Mouse (Mus musculus) liver, embryonic 16.5 days (tissue): Measurements from ENCODE around the gene Fam13c. TPM values are rescaled to one million over a fixed set of nuclear protein-coding genes. Genes with fewer than 3 reads are reported as not detected.

Experiments
- ATAC-seq: fragments of 200-750 bp; cut with Nextera tagmentation; 2 replicates; pipeline ENCODE4 v1.8.0; 2017; ENCODE audit warnings: low read depth, mild to moderate bottlenecking, moderate number of reproducible peaks, moderate library complexity
- H3K27ac ChIP-seq: fragments of 300-500 bp; sonication (generic); 2 replicates; pipeline ENCODE4 v1.5.1; 2014; ENCODE audit warnings: mild to moderate bottlenecking, low read length
- H3K27me3 ChIP-seq: fragments of 300-500 bp; sonication (generic); 2 replicates; pipeline ENCODE4 v1.6.1; 2014; ENCODE audit warnings: low read depth, low read length, mixed read lengths; ENCODE audit not compliant: control insufficient read depth, insufficient read depth
- H3K36me3 ChIP-seq: fragments of 300-500 bp; sonication (generic); 2 replicates; pipeline ENCODE4 v1.6.1; 2014; ENCODE audit warnings: mild to moderate bottlenecking; ENCODE audit not compliant: control insufficient read depth, insufficient read depth
- H3K4me1 ChIP-seq: fragments of 300-500 bp; sonication (generic); 2 replicates; pipeline ENCODE4 v1.6.1; 2014; ENCODE audit warnings: low read depth, low read length, mixed read lengths; ENCODE audit not compliant: control insufficient read depth
- H3K4me2 ChIP-seq: fragments of 300-500 bp; sonication (generic); 2 replicates; pipeline ENCODE4 v1.6.1; 2014; ENCODE audit warnings: low read depth, low read length, mixed read lengths
- H3K4me3 ChIP-seq: fragments of 300-500 bp; sonication (generic); 2 replicates; pipeline ENCODE4 v1.5.1; 2014; ENCODE audit warnings: low read depth, mild to moderate bottlenecking, low read length
- H3K9ac ChIP-seq: fragments of 300-500 bp; sonication (generic); 2 replicates; pipeline ENCODE4 v1.6.1; 2014; ENCODE audit warnings: low read depth, low read length
- H3K9me3 ChIP-seq: fragments of 300-500 bp; sonication (generic); replicated peaks from 2 replicates; pipeline ENCODE4 v1.6.1; 2016; ENCODE audit warnings: low read length; ENCODE audit not compliant: control insufficient read depth
- WGBS: fragments of 180-500 bp; shearing (Covaris S2); extraction: QIAGEN DNeasy Blood & Tissue Kit; methylation state at CpG from one replicate; pipeline ENCODE4 v1.1.7; 2014; ENCODE audit not compliant: insufficient replicate concordance; 5-methylcytosine and 5-hydroxymethylcytosine counted together
- polyA plus RNA-seq: library from polyadenylated mRNA; unstranded; fragments of >200 nt; fragmentation: Nextera tagmentation; extraction: Ambion mirVana; gene quantifications from 2 replicates; pipeline ENCODE4 v1.2.1, GENCODE M21; 2015

The Fam13c gene
- polyA plus RNA-seq, 1 experiment from 2014 or later = 0.24 TPM

- H3K4me1 ChIP-seq = no peaks in the 10 kb centered on the region
- no peak overlapping the region for H3K4me2 ChIP-seq
- H3K9me3 ChIP-seq = no peaks in the 10 kb centered on the region
- H3K4me3 ChIP-seq = no peak overlapping the region
- no peak overlapping the region for H3K27ac ChIP-seq
- H3K9ac ChIP-seq = no peak overlapping the region
- no peaks in the 10 kb centered on the region for H3K36me3 ChIP-seq
- H3K27me3 ChIP-seq = no peaks in the 10 kb centered on the region
- WGBS = 48% methylated on average over 4 of the region's 4 CpGs
- no peak for ATAC-seq
Observed at GRCm38 (mm10) chr10:70447787-70448186, 7.5 kb downstream of the Fam13c start.

DNA sequence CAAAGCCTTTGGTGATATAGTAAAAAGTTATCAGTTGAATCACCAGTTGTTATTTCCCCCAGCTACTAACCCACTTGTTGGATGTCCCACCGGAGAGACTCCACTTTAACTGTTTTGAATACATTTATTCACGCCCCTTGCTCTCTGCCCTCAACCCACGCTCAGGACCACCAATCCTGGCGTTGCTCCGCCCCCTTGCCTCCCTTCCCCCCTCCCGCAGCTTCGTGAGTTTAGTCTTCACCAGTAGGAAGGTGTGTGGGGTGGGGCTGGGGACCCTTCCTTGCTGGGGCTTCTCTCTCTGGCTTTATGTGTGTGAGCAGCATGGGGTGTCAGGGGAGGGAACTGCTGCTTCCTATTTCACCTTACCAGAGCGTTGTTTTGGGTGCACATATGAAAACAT, 8.9 kb downstream of the Fam13c start:
- ATAC-seq = no peak
- Histone ChIP-seq H3K9ac (no peak overlapping the region), H3K27ac (no peak overlapping the region), H3K9me3 (no peaks in the 10 kb centered on the region), H3K4me3 (no peak overlapping the region), H3K4me1 (no peaks in the 10 kb centered on the region), H3K4me2 (no peak overlapping the region), H3K36me3 (no peaks in the 10 kb centered on the region), H3K27me3 (no peaks in the 10 kb centered on the region)
- 38% methylated on average over 8 of the region's 8 CpGs for WGBS

DNA sequence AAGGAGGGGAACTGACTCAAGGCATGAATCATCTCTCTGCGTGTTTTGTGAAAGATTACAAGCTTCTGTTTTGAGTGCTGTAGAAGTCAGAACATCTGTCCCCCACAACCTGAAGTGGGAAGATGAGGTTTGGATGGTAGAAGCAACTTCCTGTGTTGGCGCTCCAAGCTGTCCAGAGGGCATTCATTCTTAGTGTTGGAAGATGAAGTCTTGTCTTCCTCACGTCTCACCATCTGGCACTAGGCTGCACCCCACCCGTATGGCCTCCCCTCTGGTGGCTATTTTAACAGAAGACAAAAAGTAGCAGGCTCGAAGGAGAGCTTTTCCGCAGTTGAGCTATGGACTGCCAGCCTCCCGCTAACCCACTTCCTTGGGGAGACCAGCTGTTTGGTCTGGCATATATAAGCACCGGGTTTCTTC, 15.6 kb downstream of the Fam13c start:
- H3K9ac ChIP-seq = no peak overlapping the region
- H3K4me2 ChIP-seq = no peak overlapping the region
- no peaks in the 10 kb centered on the region for H3K27me3 ChIP-seq
- H3K27ac ChIP-seq = no peak overlapping the region
- ATAC-seq = no peak
- no peaks in the 10 kb centered on the region for H3K9me3 ChIP-seq
- 74% methylated on average over 8 of the region's 8 CpGs for WGBS
- H3K36me3 ChIP-seq = no peaks in the 10 kb centered on the region
- H3K4me1 ChIP-seq = no peaks in the 10 kb centered on the region
- no peak overlapping the region for H3K4me3 ChIP-seq

DNA sequence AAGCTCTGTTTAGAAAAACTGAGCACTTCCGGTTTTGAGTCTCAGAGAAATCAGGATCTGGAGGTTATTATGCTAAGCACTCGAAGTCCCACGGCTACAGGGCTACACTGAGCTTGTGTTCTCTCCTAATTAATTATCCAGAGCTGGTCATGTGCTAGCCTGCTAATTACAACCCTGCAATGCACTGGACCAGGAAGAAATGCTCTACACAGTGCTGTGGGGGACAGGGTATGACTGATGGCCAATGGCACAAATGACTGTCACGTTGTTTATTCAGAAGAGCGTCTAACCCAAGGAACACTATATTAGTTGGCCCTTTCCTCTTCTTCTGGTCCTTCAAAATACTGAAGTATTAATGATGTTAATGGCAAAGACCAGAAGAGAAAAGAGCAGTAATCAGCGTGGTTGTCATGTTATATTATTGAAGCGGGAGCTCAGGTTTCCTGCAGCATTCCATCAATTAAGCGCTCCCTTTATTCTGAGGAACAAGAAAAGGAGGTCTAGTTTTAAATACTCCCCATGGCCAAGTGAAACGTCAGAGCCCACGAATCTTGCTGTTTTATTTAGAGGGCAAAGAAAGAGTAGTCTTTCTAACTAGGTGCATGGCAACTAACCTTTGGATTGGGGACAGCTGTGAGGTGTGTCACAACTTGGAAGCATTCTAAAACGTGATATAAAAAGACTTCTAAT, 18.4 kb downstream of the Fam13c start:
- H3K9me3 ChIP-seq = no peaks in the 10 kb centered on the region
- H3K4me1 ChIP-seq = no peaks in the 10 kb centered on the region
- no peak for ATAC-seq
- no peaks in the 10 kb centered on the region for H3K27me3 ChIP-seq
- no peak overlapping the region for H3K4me3 ChIP-seq
- 67% methylated on average over 11 of the region's 11 CpGs for WGBS
- no peak overlapping the region for H3K4me2 ChIP-seq
- no peaks in the 10 kb centered on the region for H3K36me3 ChIP-seq
- no peak overlapping the region for H3K9ac ChIP-seq
- H3K27ac ChIP-seq = no peak overlapping the region

DNA sequence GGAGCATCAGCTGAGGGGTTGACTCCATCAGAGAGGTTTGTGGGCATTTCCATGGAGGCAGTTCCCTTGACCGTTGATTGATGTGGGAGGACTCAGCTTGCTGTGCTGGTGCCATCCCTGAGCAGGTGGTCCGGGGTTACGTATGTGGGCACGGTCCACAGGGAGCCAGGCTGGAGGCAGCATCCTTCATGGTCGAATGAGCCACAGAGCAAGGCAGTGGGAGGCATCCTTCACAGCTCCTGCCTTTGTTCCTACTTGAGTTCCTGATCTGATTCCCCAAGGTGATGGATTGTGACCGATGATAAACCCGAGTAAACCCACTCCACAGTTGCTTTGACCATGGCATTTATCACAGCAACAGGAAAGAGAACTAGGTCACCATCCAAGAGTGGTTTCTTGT, 25.4 kb downstream of the Fam13c start:
- Histone ChIP-seq H3K27ac (no peak overlapping the region), H3K27me3 (no peaks in the 10 kb centered on the region), H3K9ac (no peak overlapping the region), H3K9me3 (no peaks in the 10 kb centered on the region), H3K36me3 (no peaks in the 10 kb centered on the region), H3K4me3 (no peak overlapping the region), H3K4me2 (no peak overlapping the region), H3K4me1 (no peaks in the 10 kb centered on the region)
- ATAC-seq = no peak
- 64% methylated on average over 7 of the region's 7 CpGs for WGBS

- H3K9ac ChIP-seq = no peak overlapping the region
- H3K9me3 ChIP-seq = no peaks in the 10 kb centered on the region; the same call in 1 of the 2 replicates
- no peak overlapping the region for H3K4me2 ChIP-seq
- no peak for ATAC-seq
- H3K4me3 ChIP-seq = no peak overlapping the region
- no peaks in the 10 kb centered on the region for H3K36me3 ChIP-seq
- H3K4me1 ChIP-seq = no peaks in the 10 kb centered on the region
- no peaks in the 10 kb centered on the region for H3K27me3 ChIP-seq
- WGBS = 46% methylated on average over 1 of the region's 1 CpGs
- H3K27ac ChIP-seq = no peak overlapping the region
Observed at GRCm38 (mm10) chr10:70470836-70471235, 30.6 kb downstream of the Fam13c start.

GRCm38 (mm10) chr10:70477741-70478145, 37.5 kb downstream of the Fam13c start:
- ATAC-seq = no peak
- H3K36me3 ChIP-seq = no peaks in the 10 kb centered on the region
- no peak overlapping the region for H3K9ac ChIP-seq
- H3K4me1 ChIP-seq = no peaks in the 10 kb centered on the region
- H3K9me3 ChIP-seq = no peaks in the 10 kb centered on the region
- H3K27me3 ChIP-seq = no peaks in the 10 kb centered on the region
- 82% methylated on average over 10 of the region's 10 CpGs for WGBS
- H3K27ac ChIP-seq = no peak overlapping the region
- no peak overlapping the region for H3K4me3 ChIP-seq
- H3K4me2 ChIP-seq = no peak overlapping the region

DNA sequence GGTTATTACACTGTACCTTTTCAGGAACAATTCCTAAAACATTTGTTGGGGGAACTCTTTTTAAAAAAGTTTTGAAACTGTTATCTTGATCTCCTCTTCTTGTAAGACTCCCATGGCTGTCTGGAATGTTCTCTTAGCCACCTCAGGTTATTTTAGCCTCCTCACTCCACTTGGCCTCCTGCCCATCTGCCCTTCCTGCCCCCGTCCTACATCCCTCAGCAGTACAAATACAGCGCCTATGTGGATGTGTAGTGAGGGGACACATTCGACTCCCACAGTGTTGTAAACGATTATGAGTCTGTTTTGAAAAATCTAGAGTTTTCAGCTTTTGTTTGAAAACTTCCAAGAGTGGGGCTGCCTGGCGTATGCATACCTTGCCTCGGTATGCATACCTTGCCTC, 43.5 kb downstream of the Fam13c start:
- no peaks in the 10 kb centered on the region for H3K4me1 ChIP-seq
- H3K36me3 ChIP-seq = no peaks in the 10 kb centered on the region
- H3K27me3 ChIP-seq = no peaks in the 10 kb centered on the region
- no peak overlapping the region for H3K4me3 ChIP-seq
- ATAC-seq = no peak
- H3K27ac ChIP-seq = no peak overlapping the region
- no peak overlapping the region for H3K4me2 ChIP-seq
- 64% methylated on average over 6 of the region's 6 CpGs for WGBS
- H3K9ac ChIP-seq = no peak overlapping the region
- no peaks in the 10 kb centered on the region for H3K9me3 ChIP-seq

DNA sequence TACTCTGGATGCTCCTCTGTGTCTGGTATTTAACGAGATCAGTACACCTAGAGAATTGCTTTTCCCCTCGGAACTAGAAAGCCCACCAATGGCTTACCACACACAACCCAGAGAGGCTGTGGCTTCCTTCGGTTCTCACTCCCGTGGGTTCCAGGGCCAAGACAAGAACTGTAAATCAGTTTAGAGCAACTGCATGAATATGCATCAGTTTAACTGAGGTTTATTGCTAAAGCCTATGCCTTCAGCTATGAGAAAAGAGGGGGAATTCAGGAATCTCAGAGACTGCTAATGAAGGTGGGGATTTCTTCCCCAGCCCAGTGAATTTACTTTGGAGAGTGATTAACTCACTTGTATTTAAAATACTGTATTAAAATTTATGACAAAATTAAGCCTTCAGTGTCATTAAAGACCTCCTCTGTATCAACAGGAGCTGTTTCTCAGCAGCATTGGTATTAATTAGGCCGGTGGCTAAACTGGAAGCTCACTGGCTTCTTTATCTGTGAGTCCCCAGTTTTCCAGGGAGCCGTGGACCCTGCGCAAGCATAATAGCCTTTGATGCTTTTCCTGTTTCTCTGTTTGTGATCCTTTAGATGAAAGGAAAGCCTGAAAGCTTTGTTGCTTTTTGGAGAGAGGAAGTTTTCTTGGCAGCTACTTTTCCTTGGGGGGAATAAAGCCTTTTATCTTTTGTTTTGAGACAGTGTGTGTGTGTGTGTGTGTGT, 44.4 kb downstream of the Fam13c start:
- WGBS = 28% methylated on average over 7 of the region's 7 CpGs
- no peaks in the 10 kb centered on the region for H3K27me3 ChIP-seq
- no peak for ATAC-seq

More for the DNA sequence above, 44.4 kb downstream of the Fam13c start:
- Histone ChIP-seq H3K4me1 (no peaks in the 10 kb centered on the region), H3K27ac (no peak overlapping the region), H3K9me3 (no peaks in the 10 kb centered on the region), H3K9ac (no peak overlapping the region), H3K4me2 (no peak overlapping the region), H3K36me3 (no peaks in the 10 kb centered on the region), H3K4me3 (no peak overlapping the region)
